Mouse (Mus musculus): ENCODE measurements around the gene Rps6ka2.
"Not testable (repeated sequence)": the region's sequence is repeated elsewhere in the genome, so short reads cannot be mapped to it uniquely, and the experiment has no call there.

Rps6ka2 gene

DNA sequence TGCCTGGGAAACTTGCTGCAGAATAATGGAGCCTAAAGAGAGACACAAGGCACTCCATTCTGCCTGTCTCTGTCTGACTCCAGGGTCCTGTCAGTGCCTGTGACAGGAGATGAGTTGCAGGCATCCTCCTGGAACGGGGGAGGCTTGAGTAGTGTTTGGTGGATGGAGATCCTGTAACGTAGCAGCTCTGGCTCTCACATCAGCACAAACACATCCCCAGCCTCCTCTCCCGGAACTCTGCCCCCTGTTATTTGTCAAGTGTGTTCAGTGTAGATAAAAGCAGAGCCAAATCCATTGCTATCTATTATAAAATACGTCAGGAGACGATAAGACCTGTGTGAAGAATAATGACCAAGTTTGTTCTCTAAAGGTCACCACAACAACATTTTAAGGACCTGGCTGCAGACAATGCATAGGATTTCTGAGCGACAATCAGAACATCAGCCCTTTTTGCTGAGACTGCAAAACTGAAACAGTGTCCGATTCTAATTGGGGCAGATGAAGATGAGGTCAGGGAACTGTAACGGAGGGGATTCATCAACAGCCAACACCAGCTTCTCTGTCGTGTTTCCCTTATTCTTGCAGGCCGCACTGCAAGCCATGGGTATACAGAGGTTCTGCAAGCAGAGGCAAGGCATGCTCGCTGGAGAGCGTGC, 99.4 kb downstream of the Rps6ka2 start:
- no peak for DNase-seq (ENCODE audit: low spot score in 2 of 2)

DNA sequence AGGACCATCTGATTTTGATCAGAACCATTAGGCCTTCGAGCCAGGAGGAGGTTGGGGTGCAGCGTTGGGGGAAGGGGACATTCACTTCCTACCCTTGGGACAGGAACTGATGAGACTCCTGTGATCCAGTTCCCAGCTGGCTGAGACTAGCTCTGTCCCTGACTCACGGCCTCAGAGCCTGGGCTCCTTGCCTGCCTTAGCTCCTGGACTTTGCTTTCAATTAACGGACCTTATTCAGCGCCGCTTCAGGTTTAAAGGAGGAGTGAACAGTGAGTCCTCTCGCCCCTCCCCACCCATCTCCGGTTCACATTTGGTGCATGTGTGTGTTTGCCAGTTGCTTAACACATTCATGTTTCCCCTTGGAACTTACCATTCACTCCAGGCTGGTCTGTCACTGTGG, 100.6 kb downstream of the Rps6ka2 start:
- DNase-seq (ENCODE audit: low spot score in 2 of 2): no peak

DNA sequence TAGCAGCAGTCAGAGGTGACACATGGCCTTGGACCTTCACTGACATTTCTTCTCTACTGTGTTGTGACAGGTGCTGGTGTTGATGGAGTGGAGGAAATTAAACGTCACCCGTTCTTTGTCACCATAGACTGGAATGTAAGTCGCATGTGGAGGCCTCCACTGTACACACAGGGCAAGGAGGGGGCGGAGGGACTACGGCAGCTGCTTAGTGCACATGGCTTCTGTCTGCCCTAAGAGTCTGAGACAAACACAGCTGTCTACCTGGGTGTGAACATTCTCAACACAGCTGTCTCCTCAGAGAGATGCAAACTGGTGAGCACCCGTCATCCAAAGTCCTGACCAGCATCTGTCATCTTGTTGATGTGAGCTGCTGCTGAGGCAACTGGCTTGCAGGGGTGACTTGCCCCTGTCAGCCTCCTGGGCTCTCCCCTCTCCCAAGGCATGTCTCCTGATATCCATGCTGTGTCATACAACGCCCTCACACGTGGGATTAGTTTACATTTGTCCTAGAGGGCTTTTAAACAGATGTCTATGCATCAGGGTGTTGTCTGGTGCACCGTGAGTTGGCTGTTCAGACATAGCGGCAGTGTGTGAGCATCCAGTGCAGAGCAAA, 101.7 kb downstream of the Rps6ka2 start:
- no peak for DNase-seq (ENCODE audit: low spot score in 2 of 2)

DNA sequence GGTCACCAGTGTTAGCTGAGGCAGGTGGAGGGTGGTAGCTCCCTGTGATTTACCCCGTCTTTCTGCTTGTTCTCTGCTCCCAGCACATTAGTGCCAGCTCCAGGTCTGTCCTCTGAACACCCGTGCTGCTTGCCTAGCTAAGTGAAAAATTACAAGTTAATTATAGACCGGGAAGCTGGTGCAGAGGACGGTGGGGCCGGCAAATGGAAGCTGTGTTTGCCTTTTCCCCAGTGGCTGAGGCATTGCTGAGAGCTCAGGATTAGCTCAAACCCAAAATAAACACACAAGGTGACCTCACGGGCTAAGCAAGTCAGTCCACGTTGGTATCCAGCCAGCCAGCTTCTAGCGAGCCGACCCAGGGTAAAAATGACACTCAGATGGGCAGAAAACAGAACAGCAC, 103.1 kb downstream of the Rps6ka2 start:
- no peak for DNase-seq (ENCODE audit: low spot score in 2 of 2)

DNA sequence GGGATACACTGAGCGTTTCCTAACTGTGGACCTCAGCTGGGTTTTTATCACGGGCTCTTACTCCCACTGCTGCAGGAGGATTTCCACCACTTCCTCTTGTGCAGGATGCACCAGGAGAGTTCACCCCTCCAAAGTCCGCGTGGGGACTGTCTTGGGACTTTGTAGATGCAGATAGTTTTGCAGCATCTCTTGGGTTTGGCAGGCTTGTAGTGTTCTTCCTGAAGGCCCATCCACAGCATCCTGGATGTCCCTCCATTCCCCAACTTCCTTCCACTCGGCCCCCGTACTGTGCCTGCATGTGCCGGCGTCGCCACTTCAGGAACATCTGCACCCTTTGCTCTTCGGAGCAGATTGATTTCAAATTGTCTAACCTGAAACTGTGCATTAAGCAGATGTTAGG, 103.9 kb downstream of the Rps6ka2 start:
- no peak for DNase-seq (ENCODE audit: low spot score in 2 of 2)

DNA sequence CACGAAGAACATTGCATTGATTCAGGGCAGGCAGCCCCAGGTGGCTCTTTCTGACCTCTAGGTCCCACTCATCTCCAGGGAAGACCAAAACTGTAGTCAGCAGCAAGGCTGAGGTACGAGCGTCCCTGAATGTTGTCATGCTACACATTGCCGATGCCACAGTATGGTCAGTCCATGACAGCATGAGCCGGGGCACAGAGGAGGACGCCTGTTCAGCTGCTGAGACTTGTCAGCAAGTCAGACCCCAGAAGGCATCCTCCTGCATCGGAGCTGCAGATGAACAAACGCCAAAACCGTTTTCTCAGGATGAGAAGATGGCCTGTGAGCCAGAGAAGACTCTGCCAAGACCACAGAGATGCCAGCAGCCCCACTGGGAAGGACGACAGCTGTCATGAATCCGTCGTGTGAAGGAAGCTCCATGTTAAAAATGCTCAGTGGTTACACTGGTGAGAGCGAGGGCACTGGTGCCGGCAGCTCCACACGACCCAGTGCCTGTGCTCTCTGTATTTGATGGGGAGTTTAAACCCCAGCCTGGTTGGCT, 108.9 kb downstream of the Rps6ka2 start:
- DNase-seq (ENCODE audit: low spot score in 2 of 2): no peak

DNA sequence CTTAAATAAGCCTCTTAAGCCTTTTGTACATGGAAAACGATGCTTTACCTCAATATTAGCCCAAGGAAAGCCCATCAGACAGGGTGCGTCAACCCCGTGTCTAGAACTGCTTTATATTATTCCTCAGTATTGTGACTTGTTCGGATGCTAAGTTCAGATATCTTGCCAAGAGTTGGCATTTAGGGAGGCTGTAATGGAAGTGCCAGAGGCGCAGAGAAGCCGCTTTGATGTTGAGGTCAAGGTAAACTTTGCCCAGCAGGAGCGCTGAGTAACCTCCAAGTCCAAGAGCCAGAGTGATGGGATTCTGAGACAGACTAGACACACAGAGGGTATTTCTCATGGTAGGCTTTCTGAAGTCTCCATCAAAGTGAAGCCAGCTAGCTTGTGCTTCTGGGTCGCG, 109.3 kb downstream of the Rps6ka2 start:
- DNase-seq (ENCODE audit: low spot score in 2 of 2): no peak

DNA sequence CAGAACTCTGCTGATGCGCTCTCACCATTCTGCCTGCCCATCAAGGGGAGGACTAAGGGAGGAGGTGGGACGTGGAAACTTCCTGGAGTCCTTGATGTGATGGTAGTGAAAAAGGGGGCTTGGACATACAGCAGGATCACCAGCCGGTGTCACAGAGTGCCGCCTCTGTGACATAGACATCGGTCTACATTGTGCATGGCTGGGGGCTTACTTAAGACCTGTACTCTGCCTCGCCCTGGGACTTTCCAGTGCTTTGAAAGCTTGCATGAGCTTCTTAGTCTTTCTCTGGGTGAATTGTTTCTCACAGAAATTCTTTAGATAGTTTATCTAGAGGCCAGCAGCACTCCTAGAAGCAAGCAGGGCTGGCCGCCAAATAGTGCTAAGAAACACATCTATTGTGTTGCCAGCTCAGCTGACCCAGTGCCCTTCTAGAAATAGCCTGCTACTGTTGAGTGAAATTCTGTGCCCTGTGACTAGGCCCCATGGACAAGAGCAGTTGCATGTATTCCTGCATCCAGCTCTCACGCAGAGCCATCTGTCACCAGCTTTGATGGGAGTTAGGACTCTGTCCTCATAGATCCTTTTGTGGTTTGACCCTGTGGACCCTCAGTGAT, 114.5 kb downstream of the Rps6ka2 start:
- DNase-seq (ENCODE audit: low spot score in 2 of 2): no peak

DNA sequence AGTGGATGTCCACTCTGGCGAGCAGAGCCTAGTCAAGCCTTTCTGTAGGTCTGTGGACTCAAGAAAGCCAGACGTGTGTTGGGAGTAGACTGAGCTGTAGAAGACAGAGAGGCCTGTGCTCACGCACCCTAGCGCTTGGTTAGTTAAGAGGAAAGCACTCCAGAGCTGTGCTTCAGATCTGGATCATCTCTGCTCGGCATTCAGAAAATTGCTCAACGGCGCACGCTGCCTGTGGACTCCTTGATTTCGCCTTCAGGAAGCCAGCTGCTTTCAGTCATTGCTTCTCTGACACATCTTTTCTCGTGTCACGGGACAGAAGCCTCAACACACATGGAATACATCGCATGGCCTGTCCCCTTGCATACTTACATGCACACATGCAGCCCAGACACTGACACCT, 115.4 kb downstream of the Rps6ka2 start:
- no peak for DNase-seq (ENCODE audit: low spot score in 2 of 2)

DNA sequence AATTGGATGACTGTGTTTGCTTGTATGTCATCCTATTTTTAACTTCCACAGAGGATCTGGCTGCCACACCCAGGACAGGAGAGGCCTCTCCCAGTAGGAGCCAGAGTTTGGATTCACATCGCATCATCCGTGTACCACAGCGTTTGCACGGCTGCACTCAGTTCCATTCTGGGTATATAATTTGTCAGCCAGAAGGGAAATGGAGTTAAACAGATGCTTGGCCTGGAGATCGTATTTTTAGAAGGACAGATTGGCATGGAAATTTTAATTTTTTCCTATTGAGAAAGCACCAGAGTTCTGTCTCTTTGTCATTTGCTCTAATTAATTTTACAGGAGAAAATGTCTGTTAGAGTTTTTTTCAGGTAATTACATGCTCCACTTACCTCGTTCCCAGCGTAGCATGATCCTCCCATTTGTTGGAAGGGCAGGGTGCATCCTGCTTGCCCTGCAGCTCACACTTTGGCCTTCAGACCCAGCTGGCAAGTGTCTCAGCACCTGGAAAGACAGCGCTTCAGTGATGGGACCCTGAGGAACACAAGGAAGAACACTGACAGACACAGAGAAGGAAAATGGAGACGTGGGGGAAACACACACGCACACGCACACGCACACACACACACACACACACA, 116.6 kb downstream of the Rps6ka2 start:
- DNase-seq (ENCODE audit: low spot score in 2 of 2): no peak

DNA sequence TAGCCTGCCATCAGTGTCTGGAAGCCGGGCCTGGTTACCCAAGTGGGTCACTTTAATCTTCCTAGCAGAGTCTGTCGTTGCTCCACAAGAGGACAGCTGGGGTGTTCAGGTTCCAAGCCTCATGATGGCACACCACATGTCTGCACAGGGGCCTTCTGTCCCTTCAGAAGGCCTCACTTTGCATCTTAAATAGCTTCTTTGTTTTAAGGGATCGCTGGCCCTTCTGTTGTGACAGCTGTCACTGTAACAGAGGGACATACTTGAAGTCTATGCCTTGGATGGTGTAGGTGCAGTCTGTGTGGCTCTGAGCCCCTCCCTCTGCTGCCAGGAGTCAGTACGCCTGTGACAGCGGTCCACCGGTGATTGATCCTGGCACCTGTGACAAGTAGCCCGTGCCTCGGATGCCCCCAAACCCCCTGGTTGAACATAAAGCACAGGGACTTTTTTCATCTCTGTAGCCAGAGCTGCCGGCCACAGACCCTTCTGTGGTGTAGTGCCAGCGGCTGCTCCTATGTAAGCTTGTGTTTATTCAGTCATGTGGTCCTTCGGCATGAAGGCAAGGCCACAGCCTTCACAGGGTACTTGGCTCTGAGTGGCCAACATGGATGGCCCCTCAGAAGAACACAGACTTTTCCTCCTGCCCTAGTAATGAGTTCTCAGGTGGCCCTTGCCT, 122.2 kb downstream of the Rps6ka2 start:
- DNase-seq (ENCODE audit: low spot score in 2 of 2): no peak

DNA sequence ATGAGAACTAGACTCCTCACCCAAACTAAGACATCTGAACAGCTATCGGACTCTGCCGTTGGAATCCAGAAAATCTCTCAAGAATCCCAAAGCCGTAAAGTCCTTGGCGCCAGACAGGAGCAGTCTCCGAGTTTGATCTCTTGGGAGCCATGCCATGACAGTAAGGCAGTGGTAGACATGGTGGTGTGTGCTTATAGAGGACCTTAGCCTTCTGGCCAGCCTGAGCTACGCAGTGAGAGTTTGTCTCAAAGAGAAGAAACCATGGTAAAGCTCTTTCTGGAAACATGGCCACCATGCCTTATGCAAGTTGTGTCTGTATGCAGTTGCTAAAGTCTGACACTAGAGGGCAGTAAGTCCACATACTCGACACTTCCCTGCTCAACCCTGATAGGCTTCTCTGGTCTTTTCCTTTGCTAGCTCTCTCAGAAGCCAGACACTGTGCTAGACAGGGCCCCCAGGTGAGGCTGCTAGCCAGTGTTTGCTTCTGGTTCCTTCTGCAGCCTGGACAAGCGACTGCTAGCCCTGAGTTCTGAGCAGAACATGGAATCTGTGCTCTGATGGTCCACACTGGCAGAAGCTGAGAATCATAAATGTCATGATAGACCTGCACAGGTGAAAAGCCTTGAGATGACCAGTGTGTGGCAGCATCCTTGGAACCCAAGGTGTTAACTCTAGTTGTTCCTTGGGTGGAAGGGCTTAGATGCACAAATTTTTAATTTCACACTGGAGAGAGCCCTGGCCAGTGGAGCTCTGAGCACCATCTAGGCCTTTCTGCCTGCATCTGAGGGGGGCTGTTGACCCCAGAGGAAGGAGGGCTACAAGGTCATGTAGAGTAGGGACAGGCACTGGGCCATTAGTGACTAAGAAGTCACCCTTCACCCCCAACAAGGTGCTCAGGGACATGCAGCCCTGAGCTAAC, 136.6 kb downstream of the Rps6ka2 start:
- not testable (repeated sequence) for DNase-seq (ENCODE audit: low spot score in 2 of 2)

DNA sequence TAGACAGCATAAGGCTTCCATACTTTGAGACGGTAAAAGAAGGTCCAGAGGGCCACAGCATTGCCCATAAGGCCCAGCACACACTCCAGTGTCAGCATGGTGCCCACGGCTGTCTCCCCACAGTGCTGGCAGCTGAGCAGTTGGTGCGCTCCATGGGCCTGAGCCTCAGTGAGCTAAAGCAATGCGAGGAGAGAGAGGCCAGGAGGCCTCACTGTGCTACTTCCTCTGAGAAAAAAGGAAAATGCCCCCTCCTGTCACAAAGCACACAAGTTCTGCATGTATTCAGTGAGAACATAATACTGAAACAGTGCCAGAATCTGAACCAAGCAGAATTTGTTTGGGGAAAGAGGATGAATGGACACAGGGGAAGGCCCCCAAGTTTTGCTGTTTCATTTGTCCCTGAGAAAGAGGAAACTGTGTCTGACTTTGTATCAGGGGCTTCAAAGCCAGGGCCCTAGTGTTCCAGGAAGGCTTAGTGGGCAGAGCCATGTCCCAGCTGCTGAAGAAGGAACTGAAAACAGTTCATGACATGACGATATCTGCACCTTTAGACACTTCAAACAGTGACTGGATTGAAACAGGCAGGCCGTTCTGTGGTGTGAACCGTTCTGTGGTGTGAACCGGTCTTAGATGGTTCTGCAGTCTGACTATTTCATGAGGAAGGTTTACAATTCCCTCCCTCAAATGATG, 145.9 kb downstream of the Rps6ka2 start:
- not testable (repeated sequence) for DNase-seq (ENCODE audit: low spot score in 2 of 2)

DNA sequence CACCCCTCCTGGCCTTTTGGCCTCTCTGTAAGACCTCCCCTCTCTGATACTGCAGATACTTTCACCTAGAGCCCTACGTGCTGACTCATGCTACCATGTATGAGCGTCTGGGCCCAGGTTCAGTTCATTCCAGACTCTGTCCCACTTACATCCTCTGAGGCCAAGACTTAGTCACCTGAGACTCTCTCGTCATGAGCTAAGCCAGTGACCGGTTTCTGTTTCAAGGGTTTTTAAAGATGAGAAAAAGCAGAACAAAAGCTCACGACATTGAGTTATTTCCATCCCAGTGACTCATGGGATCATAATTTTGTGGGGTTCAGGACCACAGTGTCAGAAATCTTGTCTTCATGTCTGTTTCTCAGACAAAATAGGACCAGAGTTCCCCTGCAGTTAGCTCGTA, 149.9 kb downstream of the Rps6ka2 start:
- not testable (repeated sequence) for DNase-seq (ENCODE audit: low spot score in 2 of 2)

DNA sequence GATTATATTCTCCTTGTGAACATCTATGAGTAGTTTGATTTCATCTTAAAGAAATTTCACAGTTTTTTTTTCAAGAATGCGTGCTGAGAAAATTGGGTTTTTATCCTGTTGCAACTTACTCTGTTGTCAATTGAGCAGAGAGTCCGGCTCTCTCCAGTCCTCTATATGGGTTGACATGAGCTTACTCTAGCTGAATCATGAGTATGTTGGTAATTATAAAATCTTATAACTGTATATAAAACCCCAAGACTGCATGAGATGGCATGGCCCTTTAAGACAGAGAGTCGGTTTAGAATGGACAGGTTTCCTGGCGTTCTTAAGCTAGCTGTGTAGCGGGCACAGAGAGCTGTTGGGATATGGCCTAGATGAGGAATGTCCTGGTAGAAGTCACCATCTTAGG, 154.4 kb downstream of the Rps6ka2 start, which contains the start of gene Tcp10a:
Gene Tcp10a (plus strand): TSS at position 301 of the 400 bp plus-strand sequence.
- not testable (repeated sequence) for DNase-seq (ENCODE audit: low spot score in 2 of 2)

DNA sequence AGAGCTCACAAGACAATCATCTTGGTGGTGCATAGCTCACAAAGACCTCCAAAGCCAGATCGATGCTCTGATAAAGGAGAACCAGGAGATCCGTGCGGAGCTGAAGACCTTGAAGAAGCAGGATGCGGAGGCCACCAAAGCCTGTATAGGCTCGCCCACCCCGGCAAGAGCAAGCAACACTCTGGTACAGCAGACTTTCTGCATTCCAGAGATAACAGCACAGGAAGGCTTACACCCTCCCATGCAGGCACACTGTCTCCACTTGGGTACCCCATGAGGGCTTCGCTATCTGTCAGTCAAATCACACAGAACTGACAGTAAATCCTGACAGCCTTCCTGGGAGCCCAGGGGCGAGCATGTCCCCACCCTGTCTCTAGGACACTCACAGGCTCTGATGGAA, 156.5 kb downstream of the Rps6ka2 start:
- not testable (repeated sequence) for DNase-seq (ENCODE audit: low spot score in 2 of 2)

DNA sequence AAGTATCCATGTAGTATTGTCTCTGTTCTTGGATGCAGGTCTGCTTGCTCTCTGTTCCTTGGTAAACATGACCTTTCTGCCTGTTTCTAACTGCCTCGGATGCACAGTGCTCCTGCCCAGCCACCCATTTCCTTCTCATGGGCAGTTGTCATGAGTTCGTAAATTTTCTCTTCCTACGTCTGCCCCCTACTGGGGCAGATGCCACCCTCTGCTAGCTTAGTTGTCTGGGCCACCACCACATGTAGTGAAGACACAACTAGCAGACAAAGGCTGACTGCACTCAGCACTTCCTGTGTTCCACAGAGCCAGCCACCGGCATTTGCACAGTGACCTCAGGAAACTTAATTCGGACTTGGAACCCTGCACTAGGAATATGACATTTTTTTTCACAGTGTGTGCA, 162.8 kb downstream of the Rps6ka2 start:
- DNase-seq (ENCODE audit: low spot score in 2 of 2): not testable (repeated sequence)

DNA sequence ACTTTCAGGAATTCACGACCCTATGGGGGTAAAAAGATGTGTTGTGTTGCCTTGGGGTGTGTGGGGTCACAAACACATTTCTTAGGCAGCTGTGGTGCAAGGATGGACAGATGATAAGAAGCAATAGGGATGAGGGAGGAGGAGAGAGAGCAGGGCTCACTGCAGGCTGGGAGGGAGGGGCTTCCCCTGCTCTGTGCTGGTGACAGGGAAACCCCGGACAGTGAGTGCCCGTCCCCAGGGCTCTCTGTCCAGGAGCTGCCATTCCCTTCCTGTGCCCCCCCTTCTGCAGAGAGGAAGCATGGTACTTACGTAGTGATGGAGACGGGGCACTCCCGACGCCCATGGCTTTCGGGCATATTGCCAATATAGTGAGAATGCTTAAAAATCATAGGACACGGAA, 167.5 kb downstream of the Rps6ka2 start:
- DNase-seq (ENCODE audit: low spot score in 2 of 2): not testable (repeated sequence)

DNA sequence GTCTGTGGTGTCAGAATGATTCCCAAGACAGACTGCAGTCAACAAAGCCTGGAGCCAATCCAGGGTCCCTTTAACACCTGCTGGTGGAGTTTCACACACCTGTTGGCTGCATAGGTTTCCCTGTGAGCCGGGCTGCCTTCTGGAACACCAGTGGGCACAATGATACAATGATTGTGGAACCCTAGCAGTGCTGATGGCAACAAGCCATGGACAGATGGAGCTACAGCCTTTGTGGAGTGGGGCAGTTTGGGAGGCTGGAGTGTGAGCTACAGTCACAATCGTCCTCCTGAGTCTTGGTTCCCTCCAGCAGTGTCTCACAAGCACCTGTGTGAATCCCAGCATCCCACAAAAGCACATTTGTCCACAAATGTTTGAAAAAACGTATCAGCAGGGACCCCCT, 178.8 kb downstream of the Rps6ka2 start:
- not testable (repeated sequence) for DNase-seq (ENCODE audit: low spot score in 2 of 2)

DNA sequence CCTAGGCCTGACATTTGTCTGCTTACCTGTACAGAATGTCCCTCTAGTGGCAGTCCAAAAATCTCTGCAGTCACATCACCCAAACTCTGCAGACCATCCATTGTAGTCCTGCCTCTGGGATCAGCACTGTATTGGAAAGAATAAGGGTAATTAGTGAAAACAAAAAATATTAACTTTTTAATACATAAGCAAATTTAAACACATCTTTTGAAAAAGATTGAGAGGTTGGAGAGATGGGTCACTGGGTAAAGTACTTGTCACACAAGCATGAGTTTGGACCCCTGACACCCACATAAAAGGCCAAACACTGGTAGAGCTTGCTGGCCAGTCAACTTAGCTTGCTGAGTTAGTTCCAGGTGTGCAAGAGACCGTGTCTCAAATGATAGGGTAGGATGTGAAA, 182.7 kb downstream of the Rps6ka2 start, which contains the start of gene Ttll2:
Gene Ttll2 (minus strand): TSS at position 101 of the 400 bp plus-strand sequence.
- not testable (repeated sequence) for DNase-seq (ENCODE audit: low spot score in 2 of 2)
